Mouse (Mus musculus) spleen, adult 2 months (tissue): ENCODE measurements around the gene Lgr4.

Source experiments
- CTCF ChIP-seq: fragments of 200-500 bp; IDR thresholded peaks from 2 replicates; pipeline ENCODE4 v1.5.1; 2011; ENCODE audit warnings: mild to moderate bottlenecking, inconsistent platforms; ENCODE audit not compliant: insufficient read depth, insufficient read length, insufficient replicate concordance; ENCODE audit errors: extremely low read depth
- POLR2A ChIP-seq: fragments of 200-500 bp; IDR thresholded peaks from 2 replicates; pipeline ENCODE4 v1.6.1; 2011; ENCODE audit warnings: low read depth, low read length, inconsistent platforms

DNA sequence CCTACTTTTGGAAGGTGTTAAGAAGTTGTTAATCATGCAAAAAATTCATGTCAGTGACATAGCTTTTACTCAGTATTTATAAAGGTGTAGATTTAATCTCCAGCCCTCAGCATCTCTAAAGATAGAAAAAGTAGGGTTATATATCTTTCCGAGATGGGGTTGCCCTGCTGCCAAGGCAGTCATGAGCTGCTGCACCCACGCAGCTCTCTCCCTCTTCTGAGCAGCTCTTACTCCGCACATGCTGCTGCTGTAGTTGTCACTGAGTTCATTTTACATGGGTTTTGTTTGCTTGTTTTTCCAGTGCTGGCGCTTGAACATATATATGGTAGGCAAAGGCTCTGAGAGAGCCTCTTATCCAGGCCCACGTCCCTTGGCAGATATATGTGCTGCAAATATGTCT is 120.9 kb downstream of the Lgr4 start:
- no peak for TF ChIP-seq CTCF
- no peak for TF ChIP-seq POLR2A
